Mouse (Mus musculus): ENCODE measurements around the gene Ube2v1. TPM values are rescaled to one million over a fixed set of nuclear protein-coding genes. Genes with fewer than 3 reads are reported as not detected.
"Not testable (repeated sequence)": the region's sequence is repeated elsewhere in the genome, so short reads cannot be mapped to it uniquely, and the experiment has no call there.

Gene Ube2v1
- total RNA-seq, 1 experiment from 2014 or later = 55.2 TPM

- ATAC-seq (ENCODE audit: extremely low read depth, insufficient number of reproducible peaks, low FRiP score, poor library complexity, severe bottlenecking) = no peak
These were observed 4.9 kb downstream of the Ube2v1 start for GRCm38 (mm10) chr2:167627019-167627418.

- no peak for ATAC-seq (ENCODE audit: extremely low read depth, insufficient number of reproducible peaks, low FRiP score, poor library complexity, severe bottlenecking)
These were observed 6.2 kb downstream of the Ube2v1 start for GRCm38 (mm10) chr2:167625670-167626069.

GRCm38 (mm10) chr2:167624368-167625075 is 7.4 kb downstream of the Ube2v1 start:
- no peak for ATAC-seq (ENCODE audit: extremely low read depth, insufficient number of reproducible peaks, low FRiP score, poor library complexity, severe bottlenecking)

- ATAC-seq (ENCODE audit: extremely low read depth, insufficient number of reproducible peaks, low FRiP score, poor library complexity, severe bottlenecking) = no peak
These were observed 8.9 kb downstream of the Ube2v1 start for GRCm38 (mm10) chr2:167622965-167623364.

- no peak for ATAC-seq (ENCODE audit: extremely low read depth, insufficient number of reproducible peaks, low FRiP score, poor library complexity, severe bottlenecking)
These were observed 9.5 kb downstream of the Ube2v1 start for GRCm38 (mm10) chr2:167622352-167622751.

GRCm38 (mm10) chr2:167621255-167622087 is 10.4 kb downstream of the Ube2v1 start:
- ATAC-seq (ENCODE audit: extremely low read depth, insufficient number of reproducible peaks, low FRiP score, poor library complexity, severe bottlenecking) = peak; percentile 23; the same call in 1 of the 2 replicates

- no peak for ATAC-seq (ENCODE audit: extremely low read depth, insufficient number of reproducible peaks, low FRiP score, poor library complexity, severe bottlenecking)
These were observed 14.4 kb downstream of the Ube2v1 start for GRCm38 (mm10) chr2:167617472-167617871.

- no peak for ATAC-seq (ENCODE audit: extremely low read depth, insufficient number of reproducible peaks, low FRiP score, poor library complexity, severe bottlenecking)
These were observed 14.9 kb downstream of the Ube2v1 start for GRCm38 (mm10) chr2:167617034-167617433.

- ATAC-seq (ENCODE audit: extremely low read depth, insufficient number of reproducible peaks, low FRiP score, poor library complexity, severe bottlenecking) = not testable (repeated sequence)
These were observed 18.6 kb downstream of the Ube2v1 start for GRCm38 (mm10) chr2:167613335-167613734.

- no peak for ATAC-seq (ENCODE audit: extremely low read depth, insufficient number of reproducible peaks, low FRiP score, poor library complexity, severe bottlenecking)
These were observed 19.8 kb downstream of the Ube2v1 start for GRCm38 (mm10) chr2:167612122-167612521.

GRCm38 (mm10) chr2:167611287-167611686 is 20.6 kb downstream of the Ube2v1 start:
- ATAC-seq (ENCODE audit: extremely low read depth, insufficient number of reproducible peaks, low FRiP score, poor library complexity, severe bottlenecking) = no peak

- ATAC-seq (ENCODE audit: extremely low read depth, insufficient number of reproducible peaks, low FRiP score, poor library complexity, severe bottlenecking) = no peak
These were observed 25.2 kb downstream of the Ube2v1 start for GRCm38 (mm10) chr2:167606745-167607123.

GRCm38 (mm10) chr2:167605817-167606744 is 25.8 kb downstream of the Ube2v1 start:
- no peak for ATAC-seq (ENCODE audit: extremely low read depth, insufficient number of reproducible peaks, low FRiP score, poor library complexity, severe bottlenecking)

GRCm38 (mm10) chr2:167605178-167605794 is 26.6 kb downstream of the Ube2v1 start:
- ATAC-seq (ENCODE audit: extremely low read depth, insufficient number of reproducible peaks, low FRiP score, poor library complexity, severe bottlenecking) = peak; percentile 80

- no peak for ATAC-seq (ENCODE audit: extremely low read depth, insufficient number of reproducible peaks, low FRiP score, poor library complexity, severe bottlenecking)
These were observed 28.9 kb downstream of the Ube2v1 start for GRCm38 (mm10) chr2:167602978-167603377.

GRCm38 (mm10) chr2:167602364-167602763 is 29.5 kb downstream of the Ube2v1 start:
- ATAC-seq (ENCODE audit: extremely low read depth, insufficient number of reproducible peaks, low FRiP score, poor library complexity, severe bottlenecking) = no peak

GRCm38 (mm10) chr2:167600481-167600995 is 31.4 kb downstream of the Ube2v1 start:
- ATAC-seq (ENCODE audit: extremely low read depth, insufficient number of reproducible peaks, low FRiP score, poor library complexity, severe bottlenecking) = no peak

GRCm38 (mm10) chr2:167599917-167600316 is 32.0 kb downstream of the Ube2v1 start:
- ATAC-seq (ENCODE audit: extremely low read depth, insufficient number of reproducible peaks, low FRiP score, poor library complexity, severe bottlenecking) = no peak

Measured in neutrophil, adult 5-6 weeks (primary cell).